Mouse (Mus musculus) ES-E14 (cell line): ENCODE measurements at regions not wholly inside any gene's neighbourhood (a gene's known extent, or its start where the extent isn't known, plus 50 kb on each side); places are given as distances from the start of the nearest gene placed in this dataset.

Source experiments
- CHD2 ChIP-seq: IDR thresholded peaks from 2 replicates; pipeline ENCODE4 v1.6.1; 2014; ENCODE audit warnings: mild to moderate bottlenecking, low read depth, low read length, inconsistent platforms
- HCFC1 ChIP-seq: IDR thresholded peaks from 2 replicates; pipeline ENCODE4 v1.6.1; 2012; ENCODE audit warnings: low read length, inconsistent platforms, borderline replicate concordance; ENCODE audit not compliant: insufficient read depth
- MAFK ChIP-seq: IDR thresholded peaks from 2 replicates; pipeline ENCODE4 v1.6.1; 2014; ENCODE audit warnings: mild to moderate bottlenecking, low read depth, low read length, inconsistent platforms; ENCODE audit not compliant: insufficient read depth
- ZC3H11A ChIP-seq: IDR thresholded peaks from 2 replicates; pipeline ENCODE4 v1.6.1; 2012; ENCODE audit warnings: low read depth, mild to moderate bottlenecking, inconsistent platforms, low read length, borderline replicate concordance
- ZNF384 ChIP-seq: IDR thresholded peaks from 2 replicates; pipeline ENCODE4 v1.6.1; 2012; ENCODE audit warnings: low read depth, low read length, inconsistent platforms

- no peak for TF ChIP-seq MAFK
- no peak for TF ChIP-seq ZC3H11A
- TF ChIP-seq CHD2, result no peak
- no peak for TF ChIP-seq ZNF384
- TF ChIP-seq HCFC1, result no peak
These were observed 267.0 kb upstream of the Atp5g3 start for GRCm38 (mm10) chr2:74178106-74178505.
